In genomic region chr10:122800003-122800731, GRCm38 (mm10) we compare ENCODE assay signal across 11 mouse cellular contexts.
A peak's percentile ranks its signal among the peaks of the same experiment; 100 is the strongest.
DNase-seq lines count a peak whose midpoint lies in the region; ATAC-seq and TF ChIP-seq lines count a peak whose summit lies in the region.
"Had no signal": no experiment of that assay in that cellular context is flagged by ENCODE, and none has a peak within 500 bp of the region (broad histone marks: within the 10 kb centered on the region; RNA-seq: fewer than 3 reads in every experiment).

No protein-coding gene starts in this region.

- H3K36me3 ChIP-seq in lung, embryonic 14.5 days (ENCODE audit: insufficient read depth) = no peaks in the 10 kb centered on the region
- peaks cover 11% of the 10 kb centered on the region for H3K36me3 ChIP-seq in small intestine, adult 2 months (ENCODE audit: control insufficient read depth, insufficient read depth, low read length)
- peaks cover 8% of the 10 kb centered on the region for H3K36me3 ChIP-seq in embryonic facial prominence, embryonic 10.5 days (replicated peaks)
- H3K36me3 ChIP-seq: intestine, embryonic 15.5 days had no signal

- no peak for TF ChIP-seq POLR2A in bone marrow, adult 2 months (IDR thresholded peaks at IDR 0.05; ENCODE audit: borderline replicate concordance, control insufficient read depth, low read depth, low read length)
- TF ChIP-seq POLR2A in small intestine, adult 2 months (IDR thresholded peaks at IDR 0.05; ENCODE audit: low read depth, low read length) = no peak

- no peak overlapping the region for H3K4me2 ChIP-seq in lung, embryonic 14.5 days
- H3K4me2 ChIP-seq: intestine, embryonic 15.5 days; limb, embryonic 13.5 days had no signal

- no peaks in the 10 kb centered on the region for H3K9me3 ChIP-seq in lung, embryonic 14.5 days (ENCODE audit: low read depth, low read length)
- peaks cover 7% of the 10 kb centered on the region; the same call in 1 of the 2 replicates for H3K9me3 ChIP-seq in embryonic facial prominence, embryonic 10.5 days
- H3K9me3 ChIP-seq: intestine, embryonic 15.5 days had no signal

- H3K9ac ChIP-seq in lung, embryonic 14.5 days = no peak overlapping the region
- H3K9ac ChIP-seq: intestine, embryonic 15.5 days; limb, embryonic 13.5 days had no signal

- peak; percentile 24 for DNase-seq in gastrocnemius, adult 2 months
- no peak for DNase-seq in gastrocnemius, adult 18-20 months (ENCODE audit: low spot score)
- DNase-seq in lung, embryonic 14.5 days = peak; percentile 48
- DNase-seq in urinary bladder, postnatal 4 days (ENCODE audit: low spot score in 2 of 2) = no peak
- no peak for DNase-seq in cerebellum, adult 9-10 months
- DNase-seq in embryonic facial prominence, embryonic 10.5 days (ENCODE audit: low spot score) = no peak
- DNase-seq: cerebellum, postnatal 10 days had no signal

- no peaks in the 10 kb centered on the region for H3K27me3 ChIP-seq in lung, embryonic 14.5 days (ENCODE audit: insufficient read depth, low read length)
- H3K27me3 ChIP-seq in small intestine, adult 2 months (ENCODE audit: control insufficient read depth, insufficient read depth, low read length) = no peaks in the 10 kb centered on the region
- 0 out of 2 replicates have a peak, but pooled peaks cover 14% of the 10 kb centered on the region for H3K27me3 ChIP-seq in embryonic facial prominence, embryonic 10.5 days (replicated peaks; ENCODE audit: low read depth, poor library complexity, severe bottlenecking)
- H3K27me3 ChIP-seq: intestine, embryonic 15.5 days had no signal

- H3K4me1 ChIP-seq in bone marrow, adult 2 months (ENCODE audit: control insufficient read depth, insufficient read depth, low read length) = peaks cover 1% of the 10 kb centered on the region; the same call in 1 of the 2 replicates
- H3K4me1 ChIP-seq in lung, embryonic 14.5 days (ENCODE audit: insufficient read depth) = peaks cover 2% of the 10 kb centered on the region; the same call in 1 of the 2 replicates
- peaks cover 4% of the 10 kb centered on the region for H3K4me1 ChIP-seq in small intestine, adult 2 months (ENCODE audit: control insufficient read depth, insufficient read depth, insufficient read length, low read length)
- H3K4me1 ChIP-seq in embryonic facial prominence, embryonic 10.5 days = peaks cover 17% of the 10 kb centered on the region

- TF ChIP-seq CTCF in gastrocnemius, adult 2 months (IDR thresholded peaks at IDR 0.05) = no peak
- TF ChIP-seq CTCF in bone marrow, adult 2 months (IDR thresholded peaks at IDR 0.05; ENCODE audit: control insufficient read depth, insufficient read depth, low read length) = no peak
- no peak for TF ChIP-seq CTCF in lung, embryonic 14.5 days (IDR thresholded peaks at IDR 0.05; ENCODE audit: low read depth)
- no peak for TF ChIP-seq CTCF in small intestine, adult 2 months (IDR thresholded peaks at IDR 0.05; ENCODE audit: extremely low read depth, insufficient read length, insufficient replicate concordance, low read depth, low read length)

- 0 out of 2 replicates have a peak overlapping the region, but pooled peaks have one; percentile 5 for H3K4me3 ChIP-seq in gastrocnemius, adult 2 months
- peak overlapping the region; percentile 3 for H3K4me3 ChIP-seq in bone marrow, adult 2 months (replicated peaks; ENCODE audit: control insufficient read depth, low read depth, low read length)
- H3K4me3 ChIP-seq in lung, embryonic 14.5 days (ENCODE audit: low read depth, low read length) = no peak overlapping the region
- no peak overlapping the region for H3K4me3 ChIP-seq in small intestine, adult 2 months (ENCODE audit: low read depth, low read length)
- no peak overlapping the region for H3K4me3 ChIP-seq in embryonic facial prominence, embryonic 10.5 days
- H3K4me3 ChIP-seq: intestine, embryonic 15.5 days; limb, embryonic 13.5 days had no signal

- intact Hi-C loops in gastrocnemius, adult 2 months (cut with DNase I) = loop anchor here (5.0 kb wide), 1 partner anchor 292 kb away; no protein-coding TSS in a partner anchor

- H3K27ac ChIP-seq in gastrocnemius, adult 2 months = peak overlapping the region; percentile 17; the same call in 1 of the 2 replicates
- peak overlapping the region; percentile 0; the same call in 1 of the 2 replicates for H3K27ac ChIP-seq in bone marrow, adult 2 months (ENCODE audit: control insufficient read depth, insufficient read depth, low read depth, low read length, poor library complexity)
- H3K27ac ChIP-seq in lung, embryonic 14.5 days (ENCODE audit: low read depth) = no peak overlapping the region
- peak overlapping the region; percentile 80 for H3K27ac ChIP-seq in small intestine, adult 2 months (ENCODE audit: insufficient read depth, low read depth, low read length)
- H3K27ac ChIP-seq in embryonic facial prominence, embryonic 10.5 days (replicated peaks) = no peak overlapping the region
- H3K27ac ChIP-seq: intestine, embryonic 15.5 days; limb, embryonic 13.5 days had no signal

- ATAC-seq in lung, embryonic 14.5 days (ENCODE audit: insufficient read depth) = no peak
- ATAC-seq: intestine, embryonic 15.5 days had no signal

- WGBS in bone marrow, adult 2 months = 3% methylated on average over 19 of the region's 19 CpGs
- 76% methylated on average over 19 of the region's 19 CpGs for WGBS in lung, embryonic 14.5 days
- 75% methylated on average over 19 of the region's 19 CpGs for WGBS in small intestine, adult 2 months
- 91% methylated on average over 19 of the region's 19 CpGs for WGBS in embryonic facial prominence, embryonic 10.5 days

Comparison
In these comparisons a context has a peak if more than half of its experiments do, and no peak if none do; other contexts are left out.
1. DNase-seq: peak in gastrocnemius, adult 2 months (single experiment) and lung, embryonic 14.5 days (single experiment); none in gastrocnemius, adult 18-20 months (single experiment), urinary bladder, postnatal 4 days (0 of 2), cerebellum, adult 9-10 months (single experiment) and embryonic facial prominence, embryonic 10.5 days (single experiment).
2. H3K27ac ChIP-seq: peak in gastrocnemius, adult 2 months (single experiment), bone marrow, adult 2 months (single experiment) and small intestine, adult 2 months (single experiment); none in lung, embryonic 14.5 days (single experiment) and embryonic facial prominence, embryonic 10.5 days (single experiment).
3. H3K4me3 ChIP-seq: peak in gastrocnemius, adult 2 months (single experiment) and bone marrow, adult 2 months (single experiment); none in lung, embryonic 14.5 days (single experiment), small intestine, adult 2 months (single experiment) and embryonic facial prominence, embryonic 10.5 days (single experiment).